Mouse (Mus musculus): ENCODE data around the gene Gzme. TPM values are rescaled to one million over a fixed set of nuclear protein-coding genes. Genes with fewer than 3 reads are reported as not detected.

Gzme gene
- not detected in 2 replicates for polyA plus RNA-seq (2021; fragmentation: Nextera tagmentation)
- long read RNA-seq, experiment 1, result 0 reads
- long read RNA-seq, experiment 2, result 0 reads

DNA sequence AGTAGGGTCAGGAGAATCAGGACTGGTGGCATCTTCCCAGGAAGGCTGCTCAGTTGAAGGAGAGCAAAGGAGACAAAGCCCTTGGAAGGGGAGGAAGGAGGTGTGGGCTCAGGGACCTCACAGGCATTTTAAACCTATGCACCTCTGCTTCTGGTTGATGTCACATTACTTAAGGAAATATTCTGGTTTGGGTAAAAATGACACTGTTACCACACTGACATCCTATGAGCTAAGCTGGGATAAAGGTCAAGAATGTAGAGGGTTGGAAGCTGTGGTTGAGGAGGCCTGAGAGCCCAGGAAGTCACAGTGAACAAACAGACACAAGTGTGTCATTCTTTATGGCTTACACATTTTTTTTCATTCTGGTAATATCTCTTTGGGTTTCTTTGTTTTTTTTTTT, at the start of gene Gzme:
TSS of gene Gzme (minus strand) at position 101 of the 400 bp plus-strand sequence.

DNA sequence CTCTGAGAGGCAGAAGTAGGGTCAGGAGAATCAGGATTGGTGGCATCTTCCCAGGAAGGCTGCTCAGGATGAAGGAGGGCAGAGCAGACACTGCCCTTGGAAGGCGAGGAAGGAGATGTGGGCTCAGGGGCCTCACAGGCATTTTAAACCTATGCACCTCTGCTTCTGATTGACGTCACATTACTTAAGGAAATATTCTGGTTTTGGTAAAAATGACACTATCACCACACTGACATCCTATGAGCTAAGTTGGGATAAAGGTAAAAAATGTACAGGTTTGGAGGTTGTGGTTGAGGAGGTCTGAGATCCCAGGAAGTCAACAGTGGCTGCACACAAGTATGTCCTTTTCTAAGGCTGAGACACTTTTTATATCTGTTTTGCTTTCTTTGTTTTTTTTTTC, 39.1 kb upstream of the Gzme start, which contains the start of gene Gzmg:
TSS of gene Gzmg (minus strand) at position 101 of the 400 bp plus-strand sequence.

DNA sequence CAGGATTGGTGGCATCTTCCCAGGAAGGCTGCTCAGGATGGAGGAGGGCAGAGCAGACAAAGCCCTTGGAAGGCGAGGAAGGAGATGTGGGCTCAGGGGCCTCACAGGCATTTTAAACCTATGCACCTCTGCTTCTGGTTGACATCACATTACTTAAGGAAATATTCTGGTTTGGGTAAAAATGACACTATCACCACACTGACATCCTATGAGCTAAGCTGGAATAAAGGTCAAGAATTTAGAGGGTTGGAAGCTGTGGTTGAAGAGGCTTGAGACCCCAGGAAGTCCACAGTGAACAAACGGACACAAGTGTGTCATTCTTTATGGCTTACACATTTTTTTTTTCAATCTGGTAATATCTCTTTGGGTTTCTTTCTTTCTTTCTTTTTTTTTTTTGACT, 12.1 kb upstream of the Gzme start, which contains the start of gene Gzmd:
TSS of gene Gzmd (minus strand) at position 101 of the 400 bp plus-strand sequence.

DNA sequence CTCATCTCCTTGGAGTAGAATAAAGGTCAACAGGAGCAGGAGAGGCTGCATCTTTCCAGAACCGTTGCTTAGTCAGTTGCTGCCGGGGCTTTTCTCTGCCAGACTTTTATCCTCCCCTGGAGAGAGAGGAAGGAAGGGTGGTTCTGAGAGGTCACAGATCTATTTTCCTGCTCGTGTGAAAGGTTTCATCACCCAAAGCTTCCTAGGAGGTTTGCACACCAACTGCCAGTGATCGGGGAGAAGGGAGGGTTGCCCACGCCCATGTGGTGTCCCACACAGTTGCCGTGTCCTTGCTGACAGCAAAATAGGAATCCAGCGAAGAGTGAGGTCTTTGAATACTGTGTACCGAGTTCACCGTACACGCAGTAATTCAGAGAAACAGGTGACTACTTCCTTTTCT, 18.0 kb downstream of the Gzme start, which contains the start of gene Ctsg:
TSS of gene Ctsg (minus strand) at position 189 of the 400 bp plus-strand sequence.

DNA sequence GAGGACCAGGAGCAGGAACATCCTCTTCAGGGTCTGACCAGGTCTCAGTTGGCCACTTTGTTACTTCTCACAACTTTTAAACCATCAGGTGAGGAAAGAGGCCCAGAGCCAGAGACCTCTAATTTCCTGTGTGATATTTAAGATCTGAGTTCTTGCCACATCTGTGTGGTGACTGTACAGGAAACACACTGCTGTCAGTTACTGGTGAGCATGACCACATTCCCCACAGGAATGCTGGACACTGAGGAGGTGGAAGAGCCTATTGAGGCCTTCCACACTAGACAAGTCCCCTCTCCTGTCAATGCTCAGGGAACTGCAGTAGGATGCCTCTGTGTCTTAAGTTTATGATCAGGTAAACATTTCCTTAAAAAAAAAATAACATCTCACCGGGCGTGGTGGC, 35.3 kb downstream of the Gzme start, which contains the start of gene Mcpt8:
TSS of gene Mcpt8 (minus strand) at position 107 of the 400 bp plus-strand sequence.

Small RNA genes within 50 kb of the gene (microRNA-seq; reads per million reads assigned to microRNA genes)
- not detected for gene Mir6949

Other genes starting within 250 kb of the Gzme start
- 0.06 and 0.09 TPM in 2 replicates for gene Cbln3, start 236.2 kb downstream of the Gzme start, polyA plus RNA-seq (2021; fragmentation: Nextera tagmentation)
- gene Khnyn, start 235.7 kb downstream of the Gzme start, polyA plus RNA-seq (2021; fragmentation: Nextera tagmentation), result 2.3 and 2.4 TPM in 2 replicates
- 160 TPM in 2 replicates for gene Sdr39u1, start 220.3 kb downstream of the Gzme start, polyA plus RNA-seq (2021; fragmentation: Nextera tagmentation)
- gene Cma1, start 175.9 kb downstream of the Gzme start, polyA plus RNA-seq (2021; fragmentation: Nextera tagmentation), result 0.30 TPM in 1 of 2 replicates, not detected in the other
- not detected in 2 replicates for gene Cma2, start 169.6 kb downstream of the Gzme start, polyA plus RNA-seq (2021; fragmentation: Nextera tagmentation)
- gene Mcpt1, start 102.7 kb downstream of the Gzme start, polyA plus RNA-seq (2021; fragmentation: Nextera tagmentation), result not detected in 2 replicates
- not detected in 2 replicates for gene Mcpt9, start 90.1 kb downstream of the Gzme start, polyA plus RNA-seq (2021; fragmentation: Nextera tagmentation)
- gene Mcpt2, start 78.6 kb downstream of the Gzme start, polyA plus RNA-seq (2021; fragmentation: Nextera tagmentation), result not detected in 2 replicates
- not detected in 2 replicates for gene Mcpt4, start 58.3 kb downstream of the Gzme start, polyA plus RNA-seq (2021; fragmentation: Nextera tagmentation)
- gene Mcpt8, start 35.4 kb downstream of the Gzme start, polyA plus RNA-seq (2021; fragmentation: Nextera tagmentation), result not detected in 2 replicates
- gene Ctsg, start 18.1 kb downstream of the Gzme start, polyA plus RNA-seq (2021; fragmentation: Nextera tagmentation), result not detected in 2 replicates
- not detected in 2 replicates for gene Gzmd, start 12.0 kb upstream of the Gzme start, polyA plus RNA-seq (2021; fragmentation: Nextera tagmentation)
- gene Gzmg, start 39.0 kb upstream of the Gzme start, polyA plus RNA-seq (2021; fragmentation: Nextera tagmentation), result not detected in 2 replicates
- not detected in 2 replicates for gene Gzmn, start 54.0 kb upstream of the Gzme start, polyA plus RNA-seq (2021; fragmentation: Nextera tagmentation)
- gene Gzmf, start 90.8 kb upstream of the Gzme start, polyA plus RNA-seq (2021; fragmentation: Nextera tagmentation), result not detected in 2 replicates
- not detected in 2 replicates for gene Gzmc, start 114.0 kb upstream of the Gzme start, polyA plus RNA-seq (2021; fragmentation: Nextera tagmentation)
- not detected in 2 replicates for gene Gzmb, start 141.6 kb upstream of the Gzme start, polyA plus RNA-seq (2021; fragmentation: Nextera tagmentation)
- not detected in 2 replicates for gene Atp12a, start 244.4 kb upstream of the Gzme start, polyA plus RNA-seq (2021; fragmentation: Nextera tagmentation)

Data from layer of hippocampus, adult 6 months (tissue).